Mouse (Mus musculus) erythroblast, embryonic 14.5 days (primary cell): Measurements from ENCODE around the gene Cers2. TPM values are rescaled to one million over a fixed set of nuclear protein-coding genes. Genes with fewer than 3 reads are reported as not detected.

Source experiments
- H3K27me3 ChIP-seq: 2 replicates; pipeline ENCODE4 v1.6.1; 2012; ENCODE audit warnings: inconsistent platforms; ENCODE audit not compliant: control insufficient read depth
- H3K36me3 ChIP-seq: 2 replicates; pipeline ENCODE4 v1.6.1; 2012; ENCODE audit warnings: mild to moderate bottlenecking, inconsistent platforms; ENCODE audit not compliant: control insufficient read depth
- H3K4me1 ChIP-seq: 2 replicates; pipeline ENCODE4 v1.6.1; 2012; ENCODE audit warnings: inconsistent platforms; ENCODE audit not compliant: control insufficient read depth
- H3K4me3 ChIP-seq: replicated peaks from 2 replicates; pipeline ENCODE3; 2012; ENCODE audit warnings: moderate library complexity, mild to moderate bottlenecking, inconsistent platforms
- H3K9me3 ChIP-seq: 2 replicates; pipeline ENCODE4 v1.6.1; 2012; ENCODE audit warnings: low read length, inconsistent platforms, mixed read lengths; ENCODE audit not compliant: control insufficient read depth
- GATA1 ChIP-seq: IDR thresholded peaks from 2 replicates; pipeline ENCODE4 v1.6.1; 2012; ENCODE audit warnings: low read length, inconsistent platforms, mixed read lengths
- TAL1 ChIP-seq: IDR thresholded peaks from 3 replicates; pipeline ENCODE4 v1.6.1; 2012; ENCODE audit warnings: low read length, inconsistent platforms, mixed read lengths
- polyA plus RNA-seq: library from polyadenylated mRNA; stranded (reverse); fragments of >175 nt; gene quantifications from 2 replicates; pipeline ENCODE4 v1.2.3, GENCODE M21; 2012

Cers2 gene
- 5.9 and 9.3 TPM in 2 replicates for polyA plus RNA-seq

GRCm38 (mm10) chr3:95314486-95315093 lies at the start of gene Cers2:
Cers2 (plus strand) TSS chr3:95314791.
- Histone ChIP-seq H3K36me3 (peaks cover 23% of the 10 kb centered on the region), H3K9me3 (no peaks in the 10 kb centered on the region), H3K4me1 (peaks cover 85% of the 10 kb centered on the region), H3K4me3 (peak within 1 kb of the TSS; percentile 92), H3K27me3 (no peaks in the 10 kb centered on the region)
- TF ChIP-seq TAL1 (no peak), GATA1 (no peak)

- Histone ChIP-seq H3K9me3 (peaks cover 3% of the 10 kb centered on the region), H3K36me3 (peaks cover 69% of the 10 kb centered on the region), H3K4me3 (no peak overlapping the region), H3K4me1 (peaks cover 5% of the 10 kb centered on the region; the same call in 1 of the 2 replicates), H3K27me3 (no peaks in the 10 kb centered on the region)
- TF ChIP-seq TAL1 (no peak), GATA1 (no peak)
These were observed 48.5 kb upstream of the Cers2 start for GRCm38 (mm10) chr3:95266052-95266451.

DNA sequence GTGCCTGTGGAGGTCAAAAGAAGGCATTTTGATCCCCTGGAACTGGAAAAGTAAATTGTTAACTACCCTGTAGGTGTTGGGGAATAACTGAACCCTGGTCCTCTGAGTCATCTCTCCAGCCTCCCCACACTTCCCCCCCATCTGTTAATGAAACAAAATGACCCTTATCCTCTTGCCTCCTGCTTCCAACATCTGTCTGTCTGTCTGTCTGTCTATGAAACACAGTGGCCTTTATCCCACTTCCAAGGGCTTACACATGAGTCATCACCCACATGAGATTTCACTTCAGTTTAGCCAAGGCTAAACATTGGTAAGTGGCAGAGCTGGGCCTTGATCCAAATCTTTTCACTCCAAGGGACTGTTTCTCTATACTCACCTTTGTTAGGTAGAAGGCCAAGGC lies 46.7 kb upstream of the Cers2 start:
- no peak for TF ChIP-seq TAL1
- no peak for TF ChIP-seq GATA1
- peaks cover 3% of the 10 kb centered on the region for H3K9me3 ChIP-seq

GRCm38 (mm10) chr3:95269789-95270188 lies 44.8 kb upstream of the Cers2 start:
- H3K9me3 ChIP-seq = peaks cover 3% of the 10 kb centered on the region
- H3K4me3 ChIP-seq = no peak overlapping the region
- H3K27me3 ChIP-seq = no peaks in the 10 kb centered on the region
- peaks cover 5% of the 10 kb centered on the region for H3K4me1 ChIP-seq
- TF ChIP-seq TAL1 (no peak), GATA1 (no peak)
- H3K36me3 ChIP-seq = peaks cover 50% of the 10 kb centered on the region

More for the DNA sequence above, 46.7 kb upstream of the Cers2 start:
- H3K36me3 ChIP-seq = peaks cover 58% of the 10 kb centered on the region
- H3K27me3 ChIP-seq = no peaks in the 10 kb centered on the region
- peaks cover 5% of the 10 kb centered on the region; the same call in 1 of the 2 replicates for H3K4me1 ChIP-seq
- H3K4me3 ChIP-seq = no peak overlapping the region

GRCm38 (mm10) chr3:95270766-95271364 lies 43.7 kb upstream of the Cers2 start:
- Histone ChIP-seq H3K4me3 (no peak overlapping the region), H3K9me3 (peaks cover 3% of the 10 kb centered on the region), H3K27me3 (no peaks in the 10 kb centered on the region), H3K4me1 (peaks cover 15% of the 10 kb centered on the region), H3K36me3 (peaks cover 46% of the 10 kb centered on the region)
- TF ChIP-seq GATA1 = no peak
- TF ChIP-seq TAL1 = no peak

DNA sequence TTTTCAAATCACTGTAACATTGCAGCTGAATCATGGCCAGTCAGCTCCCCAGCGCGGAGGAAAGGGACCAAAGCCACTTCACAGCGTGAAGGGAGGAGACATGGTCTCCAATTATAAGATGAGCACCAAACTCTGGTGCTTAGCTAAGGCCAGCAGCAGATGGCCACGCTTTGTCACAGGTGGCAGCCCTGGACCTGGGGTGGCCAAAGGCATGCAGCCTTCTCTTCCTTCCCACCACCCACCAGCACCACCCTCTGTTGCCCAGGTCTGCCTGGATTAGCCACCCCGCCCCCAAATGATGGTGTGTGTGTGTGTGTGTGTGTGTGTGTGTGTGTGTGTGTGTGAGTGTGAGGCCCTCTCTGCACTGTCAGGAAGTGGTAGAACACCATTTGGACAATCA lies 41.1 kb upstream of the Cers2 start:
- Histone ChIP-seq H3K4me3 (no peak overlapping the region), H3K27me3 (no peaks in the 10 kb centered on the region), H3K36me3 (peaks cover 25% of the 10 kb centered on the region), H3K4me1 (peaks cover 33% of the 10 kb centered on the region), H3K9me3 (no peaks in the 10 kb centered on the region)
- TF ChIP-seq TAL1 = no peak
- no peak for TF ChIP-seq GATA1

DNA sequence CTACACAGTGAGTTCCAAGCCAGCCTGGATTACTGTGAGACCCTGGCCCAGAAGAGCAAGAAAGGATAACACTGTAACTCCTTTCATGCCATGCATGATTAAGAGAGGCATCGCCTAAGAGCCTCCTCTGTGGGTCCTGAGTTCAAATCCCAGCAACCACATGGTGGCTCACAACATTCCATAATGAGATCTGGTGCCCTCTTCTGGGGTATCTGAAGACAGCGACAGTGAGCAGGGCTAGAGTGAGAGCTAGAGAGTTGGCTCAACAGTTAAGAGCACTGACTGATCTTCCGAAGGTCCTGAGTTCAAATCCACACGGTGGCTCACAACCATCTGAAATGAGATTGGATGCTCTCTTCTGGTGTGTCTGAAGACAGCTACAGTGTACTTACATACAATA lies 40.1 kb upstream of the Cers2 start:
- no peak for TF ChIP-seq GATA1
- TF ChIP-seq TAL1 = no peak
- Histone ChIP-seq H3K4me3 (no peak overlapping the region), H3K9me3 (no peaks in the 10 kb centered on the region), H3K27me3 (no peaks in the 10 kb centered on the region), H3K36me3 (peaks cover 20% of the 10 kb centered on the region), H3K4me1 (peaks cover 42% of the 10 kb centered on the region)

DNA sequence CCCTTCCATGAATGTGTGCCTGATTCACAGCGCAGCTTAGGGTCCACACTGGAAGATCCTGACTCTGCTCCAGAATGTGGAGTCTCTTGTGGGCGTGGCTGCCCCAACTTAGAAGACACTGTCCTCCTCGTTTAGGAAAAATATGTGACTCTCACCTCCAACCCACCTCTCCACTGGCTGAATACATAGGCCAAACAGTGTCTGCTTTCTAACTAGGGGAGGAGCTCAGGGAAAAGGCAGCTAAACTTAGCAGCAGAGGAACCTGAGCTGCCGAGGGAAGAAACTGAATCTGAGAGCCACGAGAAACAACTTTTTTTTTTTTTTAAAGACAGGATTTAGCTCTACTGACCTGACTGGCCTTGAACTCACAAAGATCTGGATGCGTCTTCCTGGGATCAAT lies 39.4 kb upstream of the Cers2 start:
- H3K27me3 ChIP-seq = no peaks in the 10 kb centered on the region
- H3K4me1 ChIP-seq = peaks cover 47% of the 10 kb centered on the region
- no peaks in the 10 kb centered on the region for H3K9me3 ChIP-seq
- no peak overlapping the region for H3K4me3 ChIP-seq
- H3K36me3 ChIP-seq = peaks cover 15% of the 10 kb centered on the region
- TF ChIP-seq GATA1 = no peak
- TF ChIP-seq TAL1 = no peak

GRCm38 (mm10) chr3:95276428-95276934 lies 38.1 kb upstream of the Cers2 start:
- H3K4me1 ChIP-seq = peaks cover 58% of the 10 kb centered on the region
- TF ChIP-seq GATA1 (no peak), TAL1 (no peak)
- no peaks in the 10 kb centered on the region for H3K9me3 ChIP-seq
- H3K36me3 ChIP-seq = peaks cover 15% of the 10 kb centered on the region
- no peak overlapping the region for H3K4me3 ChIP-seq
- no peaks in the 10 kb centered on the region for H3K27me3 ChIP-seq

GRCm38 (mm10) chr3:95277149-95277551 lies 37.4 kb upstream of the Cers2 start:
- Histone ChIP-seq H3K4me1 (peaks cover 63% of the 10 kb centered on the region), H3K27me3 (no peaks in the 10 kb centered on the region), H3K4me3 (no peak overlapping the region), H3K36me3 (peaks cover 15% of the 10 kb centered on the region), H3K9me3 (no peaks in the 10 kb centered on the region)
- TF ChIP-seq TAL1 = no peak
- no peak for TF ChIP-seq GATA1
